Mouse (Mus musculus): ENCODE data around the gene Ano3. TPM values are rescaled to one million over a fixed set of nuclear protein-coding genes. Genes with fewer than 3 reads are reported as not detected.
"Not testable (repeated sequence)": the region's sequence is repeated elsewhere in the genome, so short reads cannot be mapped to it uniquely, and the experiment has no call there.

Ano3 gene
- polyA plus RNA-seq (2012; rRNA removed) = not detected in 2 replicates

GRCm38 (mm10) chr2:110950823-110951222 lies at the start of gene Ano3:
Ano3 (minus strand) TSS chr2:110950923.
- not testable (repeated sequence) for DNase-seq (ENCODE audit: low read depth, low spot score)

- WGBS = 17% methylated on average over 1 of the region's 1 CpGs
- no peak for DNase-seq (ENCODE audit: low read depth, low spot score)
Measured at GRCm38 (mm10) chr2:110990071-110990470, 39.3 kb upstream of the Ano3 start.

GRCm38 (mm10) chr2:110989539-110989938 lies 38.8 kb upstream of the Ano3 start:
- 21% methylated on average over 4 of the region's 4 CpGs for WGBS
- DNase-seq (ENCODE audit: low read depth, low spot score) = no peak

- DNase-seq (ENCODE audit: low read depth, low spot score) = no peak
- WGBS = 94% methylated on average over 2 of the region's 2 CpGs
Measured at GRCm38 (mm10) chr2:110985853-110986271, 35.1 kb upstream of the Ano3 start.

- no peak for DNase-seq (ENCODE audit: low read depth, low spot score)
- 19% methylated on average over 1 of the region's 1 CpGs for WGBS
Measured at GRCm38 (mm10) chr2:110981733-110982132, 31.0 kb upstream of the Ano3 start.

GRCm38 (mm10) chr2:110979610-110980009 lies 28.9 kb upstream of the Ano3 start:
- WGBS = 65% methylated on average over 2 of the region's 2 CpGs
- no peak for DNase-seq (ENCODE audit: low read depth, low spot score)

- DNase-seq (ENCODE audit: low read depth, low spot score) = no peak
- WGBS = 70% methylated on average over 2 of the region's 2 CpGs
Measured at GRCm38 (mm10) chr2:110976871-110977270, 26.1 kb upstream of the Ano3 start.

GRCm38 (mm10) chr2:110970158-110970557 lies 19.4 kb upstream of the Ano3 start:
- DNase-seq (ENCODE audit: low read depth, low spot score) = no peak
- 83% methylated on average over 2 of the region's 2 CpGs for WGBS

GRCm38 (mm10) chr2:110965398-110965797 lies 14.7 kb upstream of the Ano3 start:
- DNase-seq (ENCODE audit: low read depth, low spot score) = no peak
- WGBS = 91% methylated on average over 3 of the region's 3 CpGs

GRCm38 (mm10) chr2:110950432-110950803 lies 305 bp downstream of the Ano3 start:
- 56% methylated on average over 3 of the region's 3 CpGs for WGBS

GRCm38 (mm10) chr2:110949679-110950431 lies 868 bp downstream of the Ano3 start:
- WGBS = 9% methylated on average over 20 of the region's 20 CpGs
- no peak for DNase-seq (ENCODE audit: low read depth, low spot score)

More at GRCm38 (mm10) chr2:110950432-110950803, 305 bp downstream of the Ano3 start:
- no peak for DNase-seq (ENCODE audit: low read depth, low spot score)

- DNase-seq (ENCODE audit: low read depth, low spot score) = no peak
- WGBS = 61% methylated on average over 1 of the region's 1 CpGs
Measured at GRCm38 (mm10) chr2:110945171-110945570, 5.6 kb downstream of the Ano3 start.

- no peak for DNase-seq (ENCODE audit: low read depth, low spot score)
Measured at GRCm38 (mm10) chr2:110935691-110936090, 15.0 kb downstream of the Ano3 start.

GRCm38 (mm10) chr2:110929126-110929525 lies 21.6 kb downstream of the Ano3 start:
- DNase-seq (ENCODE audit: low read depth, low spot score) = no peak

- no peak for DNase-seq (ENCODE audit: low read depth, low spot score)
- 60% methylated on average over 2 of the region's 2 CpGs for WGBS
Measured at GRCm38 (mm10) chr2:110909506-110909905, 41.2 kb downstream of the Ano3 start.

- 59% methylated on average over 3 of the region's 3 CpGs for WGBS
- DNase-seq (ENCODE audit: low read depth, low spot score) = no peak
Measured at GRCm38 (mm10) chr2:110906473-110906872, 44.2 kb downstream of the Ano3 start.

GRCm38 (mm10) chr2:110896477-110897270 lies 54.0 kb downstream of the Ano3 start:
- DNase-seq (ENCODE audit: low read depth, low spot score) = no peak
- 86% methylated on average over 2 of the region's 2 CpGs for WGBS

- WGBS = 76% methylated on average over 4 of the region's 4 CpGs
- DNase-seq (ENCODE audit: low read depth, low spot score) = no peak
Measured at GRCm38 (mm10) chr2:110871650-110872049, 79.1 kb downstream of the Ano3 start.

- no peak for DNase-seq (ENCODE audit: low read depth, low spot score)
- 57% methylated on average over 3 of the region's 3 CpGs for WGBS
Measured at GRCm38 (mm10) chr2:110865584-110865983, 85.1 kb downstream of the Ano3 start.

GRCm38 (mm10) chr2:110863376-110863775 lies 87.3 kb downstream of the Ano3 start:
- no peak for DNase-seq (ENCODE audit: low read depth, low spot score)
- WGBS = 93% methylated on average over 4 of the region's 4 CpGs
